Mouse (Mus musculus) thymus, postnatal 0 days (tissue): ENCODE results near the gene Mgat4e. TPM values are rescaled to one million over a fixed set of nuclear protein-coding genes. Genes with fewer than 3 reads are reported as not detected.

ENCODE experiments used
- DNase-seq: peaks from one replicate; pipeline ENCODE4 v3.0.0-alpha.2; 2015; ENCODE audit warnings: low spot score
- polyA plus RNA-seq: library from polyadenylated mRNA; unstranded; fragments of >200 nt; fragmentation: Nextera tagmentation; extraction: Ambion mirVana; gene quantifications from 2 replicates; pipeline ENCODE4 v1.2.1, GENCODE M21; 2015

Gene Mgat4e
- polyA plus RNA-seq, 1 experiment from 2014 or later: not detected

GRCm38 (mm10) chr1:134513876-134514590 is 35.4 kb downstream of the Mgat4e start:
- DNase-seq: no peak

GRCm38 (mm10) chr1:134513312-134513860 is 36.1 kb downstream of the Mgat4e start:
- DNase-seq: no peak

GRCm38 (mm10) chr1:134512584-134512983 is 36.9 kb downstream of the Mgat4e start:
- DNase-seq: no peak

- no peak for DNase-seq
Observed at GRCm38 (mm10) chr1:134512183-134512582, 37.3 kb downstream of the Mgat4e start.

GRCm38 (mm10) chr1:134510018-134510417 is 39.5 kb downstream of the Mgat4e start:
- DNase-seq: peak; percentile 79

GRCm38 (mm10) chr1:134506201-134506600 is 43.3 kb downstream of the Mgat4e start:
- no peak for DNase-seq

GRCm38 (mm10) chr1:134500916-134501315 is 48.6 kb downstream of the Mgat4e start:
- no peak for DNase-seq

- DNase-seq: no peak
Observed at GRCm38 (mm10) chr1:134495991-134496390, 53.5 kb downstream of the Mgat4e start.

- no peak for DNase-seq
Observed at GRCm38 (mm10) chr1:134495216-134495539, 54.3 kb downstream of the Mgat4e start.

GRCm38 (mm10) chr1:134494428-134495215 is 54.9 kb downstream of the Mgat4e start, which contains the start of gene Rabif:
Gene Rabif (plus strand): TSS chr1:134494648.
- DNase-seq: peak; percentile 99

GRCm38 (mm10) chr1:134493956-134494355 is 55.5 kb downstream of the Mgat4e start:
- DNase-seq: no peak

- peak; percentile 13 for DNase-seq
Observed at GRCm38 (mm10) chr1:134493496-134493895, 56.0 kb downstream of the Mgat4e start.

- DNase-seq: no peak
Observed at GRCm38 (mm10) chr1:134492276-134492675, 57.2 kb downstream of the Mgat4e start.

Other genes starting within 250 kb of the Mgat4e start
- gene Ppfia4, start 216.8 kb downstream of the Mgat4e start, polyA plus RNA-seq: 2.1 and 3.2 TPM in 2 replicates
- gene Tmem183a, start 187.7 kb downstream of the Mgat4e start, polyA plus RNA-seq: 58.0 and 64.3 TPM in 2 replicates
- not detected in 2 replicates for gene 4933406M09Rik, start 163.7 kb downstream of the Mgat4e start, polyA plus RNA-seq
- gene Cyb5r1, start 144.1 kb downstream of the Mgat4e start, polyA plus RNA-seq: 13.4 and 20.4 TPM in 2 replicates
- gene Adipor1, start 134.3 kb downstream of the Mgat4e start, polyA plus RNA-seq: 65.8 and 67.9 TPM in 2 replicates
- gene Klhl12, start 94.2 kb downstream of the Mgat4e start, polyA plus RNA-seq: 12.7 and 14.3 TPM in 2 replicates
- gene Rabif, start 55.0 kb downstream of the Mgat4e start, polyA plus RNA-seq: 46.2 and 46.4 TPM in 2 replicates
- gene Kdm5b, start 10.5 kb upstream of the Mgat4e start, polyA plus RNA-seq: 43.7 and 53.6 TPM in 2 replicates
- 0.03 and 0.14 TPM in 2 replicates for gene Syt2, start 97.0 kb upstream of the Mgat4e start, polyA plus RNA-seq